Mouse (Mus musculus): ENCODE results near the gene Gm9918.
"Not testable (repeated sequence)": the region's sequence is repeated elsewhere in the genome, so short reads cannot be mapped to it uniquely, and the experiment has no call there.

Gm9918 gene

DNA sequence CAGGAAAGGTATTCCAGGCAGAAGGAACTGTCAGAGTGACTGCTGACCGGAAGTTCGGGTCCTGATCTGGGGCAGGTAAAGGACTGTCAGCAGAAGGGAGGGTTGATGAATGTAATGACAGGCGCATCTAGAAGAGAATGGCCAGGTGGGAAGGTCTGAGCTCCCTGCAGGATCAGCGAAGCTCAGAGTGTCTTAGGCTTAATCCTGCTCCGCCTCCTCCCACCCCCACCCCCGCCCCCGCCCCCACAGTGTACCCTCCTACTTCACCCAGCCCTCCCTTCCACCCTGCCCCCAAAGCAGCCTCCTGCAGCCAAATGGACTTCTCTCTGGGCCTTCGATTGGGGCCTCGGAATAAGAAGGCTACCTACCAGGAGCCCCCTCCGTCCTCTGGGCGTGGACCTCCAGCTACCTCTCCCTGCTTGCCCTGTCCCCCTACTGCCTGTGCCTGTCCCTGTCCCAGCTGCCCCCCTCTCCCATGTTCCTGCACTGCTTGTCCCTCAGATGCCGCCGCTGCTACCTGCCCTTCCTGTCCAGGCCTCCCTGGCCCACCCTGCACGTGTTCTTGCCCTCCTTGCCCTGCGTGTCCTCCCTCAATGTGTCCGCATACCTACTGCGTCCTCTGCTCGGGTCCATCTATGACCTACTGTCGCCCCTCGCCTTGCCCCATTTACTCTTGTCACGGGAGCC, at the start of gene Gm9918:
Gene Gm9918 (plus strand): TSS at position 290 of the 687 bp plus-strand sequence.
- DNase-seq: no peak

DNA sequence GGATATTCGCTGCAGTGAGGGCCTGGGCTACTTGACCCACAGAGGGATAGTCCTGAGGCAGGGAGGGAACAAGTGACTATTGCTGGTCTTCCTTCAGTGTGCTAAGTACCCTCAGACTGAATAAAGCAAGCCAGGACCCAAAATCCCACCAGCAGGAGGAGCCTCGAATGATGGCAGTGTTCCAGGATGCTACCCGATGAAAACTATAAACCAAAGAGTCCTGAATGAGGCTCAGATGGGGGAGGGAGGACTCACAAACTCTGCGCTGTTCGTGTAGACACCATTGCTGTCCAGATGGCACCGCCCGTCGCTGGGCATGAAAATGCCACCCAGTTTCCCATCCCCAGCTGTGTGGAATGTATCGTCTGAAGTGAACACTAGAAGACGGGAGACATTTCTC, 48.0 kb upstream of the Gm9918 start:
- DNase-seq: peak; percentile 53

DNA sequence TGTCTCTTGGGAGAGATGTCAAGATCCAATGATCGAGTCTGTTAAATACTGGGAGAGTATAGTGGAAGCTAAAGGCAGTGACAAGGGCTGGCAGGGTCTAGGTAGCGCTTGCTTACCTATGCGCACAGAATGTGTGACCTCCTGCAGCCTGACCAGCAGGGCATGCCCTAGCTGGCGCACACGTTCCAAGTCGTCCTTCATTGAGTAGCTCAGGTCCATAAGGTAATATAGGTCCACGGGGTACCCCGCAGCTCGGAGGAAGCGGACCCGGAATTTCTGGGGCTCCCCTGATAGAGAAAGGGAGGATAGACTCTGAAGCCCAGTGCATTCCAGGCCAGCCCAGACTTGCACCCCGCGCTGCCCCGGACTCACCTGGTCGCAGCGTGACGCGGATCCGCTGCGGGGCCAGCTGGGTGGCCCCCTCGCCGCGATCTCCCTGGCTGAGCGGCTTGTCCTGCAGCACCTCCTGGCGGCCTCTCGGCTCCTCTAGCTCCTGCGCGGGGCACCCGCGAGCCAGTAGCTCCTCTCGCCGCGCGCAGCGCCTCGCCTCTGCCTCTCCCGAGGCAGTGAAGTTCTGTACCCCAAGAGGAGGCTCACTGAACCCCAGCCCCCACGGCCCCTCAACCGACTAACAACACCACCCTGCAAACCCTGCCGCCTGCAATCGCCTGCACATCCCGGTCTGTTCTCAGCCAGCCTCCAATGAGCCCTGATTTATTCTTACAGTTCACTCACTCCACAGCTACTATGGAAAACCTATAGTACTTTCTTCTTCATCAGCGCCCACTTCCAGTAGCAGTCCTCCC, 46.0 kb upstream of the Gm9918 start:
- DNase-seq: peak; percentile 85

DNA sequence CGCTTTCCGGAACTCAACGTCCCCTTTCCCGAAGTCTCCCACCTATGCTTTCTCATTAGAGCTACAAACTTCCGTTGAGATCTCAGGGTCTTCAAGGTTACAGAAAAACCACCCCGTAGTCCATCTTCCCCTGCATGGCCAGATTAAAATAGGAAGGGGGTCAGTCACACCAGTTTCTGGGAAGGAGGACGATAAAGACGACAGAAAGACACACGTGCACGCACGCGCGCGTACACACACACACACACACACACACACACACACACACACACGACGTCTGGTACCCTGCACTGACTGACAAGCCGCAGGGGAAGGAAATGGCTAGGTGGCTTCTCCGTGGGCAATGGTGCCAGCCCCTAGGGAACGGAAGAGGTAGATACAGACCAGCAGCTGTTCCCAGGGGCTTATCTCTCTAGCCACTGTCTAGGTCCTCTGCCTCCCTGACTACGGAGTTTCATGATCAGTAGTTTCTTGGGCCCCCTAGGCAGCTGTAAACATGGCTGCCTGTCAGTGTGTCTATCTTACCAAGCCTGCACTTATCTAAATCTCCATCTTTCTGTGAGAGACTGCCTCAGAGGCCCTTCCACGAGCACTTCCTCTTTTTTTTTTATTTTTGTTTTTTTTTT, 45.3 kb upstream of the Gm9918 start:
- no peak for DNase-seq

DNA sequence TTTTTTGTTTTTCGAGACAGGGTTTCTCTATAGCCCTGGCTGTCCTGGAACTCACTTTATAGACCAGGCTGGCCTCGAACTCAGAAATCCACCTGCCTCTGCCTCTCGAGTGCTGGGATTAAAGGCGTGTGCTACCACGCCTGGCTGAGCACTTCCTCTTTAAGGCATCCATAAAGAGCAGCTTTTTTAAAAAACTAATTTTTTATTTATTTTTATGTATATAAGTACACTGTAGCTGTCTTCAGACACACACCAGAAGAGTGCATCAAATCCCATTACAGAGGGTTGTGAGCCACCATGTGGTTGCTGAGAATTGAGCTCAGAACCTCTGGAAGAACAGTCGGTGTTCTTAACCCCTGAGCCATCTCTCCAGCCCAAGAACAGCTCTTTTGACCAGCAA, 44.7 kb upstream of the Gm9918 start:
- DNase-seq: not testable (repeated sequence)

DNA sequence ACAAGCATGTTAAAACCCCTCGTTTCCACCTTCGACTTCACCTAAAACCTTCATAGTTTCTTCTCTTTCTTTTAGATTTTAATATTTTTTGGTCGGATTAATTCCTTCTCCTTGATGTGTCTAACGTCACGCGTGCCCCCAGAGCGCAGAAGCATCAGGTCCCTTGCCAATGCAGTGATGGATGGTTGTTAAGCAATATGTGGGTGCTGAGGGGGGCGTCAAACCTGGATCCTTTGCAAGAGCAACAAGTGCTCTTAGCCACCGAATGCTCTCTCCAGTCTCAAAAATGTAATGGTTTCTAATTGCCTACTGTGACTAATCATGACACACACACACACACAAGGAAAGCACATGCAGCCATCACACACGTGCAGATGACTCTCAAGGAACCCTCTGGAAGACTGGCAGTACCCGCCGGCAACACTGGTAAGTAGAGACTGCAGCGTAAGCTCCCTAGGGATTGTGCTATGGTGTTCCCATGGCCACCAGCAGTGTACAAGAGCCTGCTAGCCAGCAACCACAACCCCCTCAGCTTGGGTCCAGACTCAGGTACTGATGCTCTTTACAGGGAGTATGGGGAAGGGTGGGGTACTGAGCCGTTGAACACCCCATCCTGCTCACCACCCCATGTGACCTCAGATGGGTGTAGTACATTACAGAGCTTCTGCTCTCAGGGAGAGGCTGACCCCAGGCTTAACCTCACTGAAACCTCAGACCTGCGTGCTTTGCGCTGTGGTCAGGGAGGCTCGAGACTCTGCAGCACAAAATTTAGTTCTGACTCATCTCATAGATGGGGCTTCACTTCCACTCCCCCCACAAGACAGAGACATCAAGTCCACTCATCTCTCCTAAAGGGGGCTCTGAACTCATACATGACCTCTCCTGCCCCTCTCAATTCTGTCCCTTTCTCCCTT, 39.7 kb upstream of the Gm9918 start:
- DNase-seq: no peak

DNA sequence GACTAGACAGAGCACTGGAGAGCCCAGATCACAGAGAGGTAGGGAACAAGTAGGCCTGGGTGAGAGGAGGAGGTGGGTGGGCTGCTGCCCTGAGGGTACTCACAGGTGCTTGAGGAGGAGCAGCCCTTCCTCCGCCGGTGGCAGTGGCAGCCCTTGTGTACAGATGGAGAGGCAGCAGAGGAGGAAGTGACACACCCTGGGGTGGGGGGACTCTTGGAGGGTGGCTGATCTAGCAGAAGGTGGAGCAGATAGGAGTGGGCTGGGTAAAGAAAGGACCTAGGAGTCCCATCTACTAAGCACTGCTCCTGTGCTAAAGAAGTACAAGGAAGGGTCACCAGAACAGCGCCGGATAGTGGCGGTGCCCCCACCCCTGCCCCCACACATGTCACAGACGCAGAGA, 38.6 kb upstream of the Gm9918 start, which contains the start of gene Itgb7:
Gene Itgb7 (minus strand): TSS at position 197 of the 400 bp plus-strand sequence.
- no peak for DNase-seq

DNA sequence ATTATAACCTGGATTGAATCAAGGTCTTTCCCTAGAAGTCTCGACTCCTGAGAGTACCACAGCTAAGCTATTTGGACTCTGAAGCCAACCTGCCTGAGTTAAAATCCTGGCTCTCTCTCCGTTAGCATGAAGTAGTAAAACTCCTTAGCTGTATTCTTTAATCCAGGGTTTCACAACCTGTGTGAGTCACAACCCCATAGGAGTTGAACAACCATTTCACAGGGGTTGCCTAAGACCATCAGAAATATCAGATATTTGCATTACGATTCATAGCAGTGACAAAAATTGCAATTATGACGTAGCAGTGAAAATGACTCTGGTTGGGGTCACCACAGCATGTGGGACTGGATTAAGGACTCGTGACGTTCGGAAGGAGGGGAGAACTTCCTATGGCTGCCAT, 37.6 kb upstream of the Gm9918 start:
- no peak for DNase-seq

DNA sequence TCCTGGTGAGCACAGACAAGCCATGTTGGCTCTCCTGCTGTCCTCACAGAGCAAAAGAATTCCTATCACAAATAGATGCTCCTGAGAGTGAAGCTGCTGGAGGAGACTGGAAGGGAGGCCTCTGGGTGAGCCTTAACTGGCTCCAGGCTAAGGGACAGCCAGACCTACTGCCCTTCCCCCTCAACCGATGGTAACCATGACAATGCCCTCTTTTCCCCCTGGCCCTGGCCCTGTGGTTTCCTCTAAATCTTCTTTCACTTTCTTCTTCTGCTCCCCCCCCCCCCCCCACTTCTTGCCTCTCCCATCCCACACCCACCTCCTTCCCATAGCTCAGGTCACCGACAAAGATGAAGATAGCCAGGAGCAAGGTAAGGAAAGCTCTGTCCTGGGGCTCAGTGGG, 36.5 kb upstream of the Gm9918 start:
- no peak for DNase-seq

DNA sequence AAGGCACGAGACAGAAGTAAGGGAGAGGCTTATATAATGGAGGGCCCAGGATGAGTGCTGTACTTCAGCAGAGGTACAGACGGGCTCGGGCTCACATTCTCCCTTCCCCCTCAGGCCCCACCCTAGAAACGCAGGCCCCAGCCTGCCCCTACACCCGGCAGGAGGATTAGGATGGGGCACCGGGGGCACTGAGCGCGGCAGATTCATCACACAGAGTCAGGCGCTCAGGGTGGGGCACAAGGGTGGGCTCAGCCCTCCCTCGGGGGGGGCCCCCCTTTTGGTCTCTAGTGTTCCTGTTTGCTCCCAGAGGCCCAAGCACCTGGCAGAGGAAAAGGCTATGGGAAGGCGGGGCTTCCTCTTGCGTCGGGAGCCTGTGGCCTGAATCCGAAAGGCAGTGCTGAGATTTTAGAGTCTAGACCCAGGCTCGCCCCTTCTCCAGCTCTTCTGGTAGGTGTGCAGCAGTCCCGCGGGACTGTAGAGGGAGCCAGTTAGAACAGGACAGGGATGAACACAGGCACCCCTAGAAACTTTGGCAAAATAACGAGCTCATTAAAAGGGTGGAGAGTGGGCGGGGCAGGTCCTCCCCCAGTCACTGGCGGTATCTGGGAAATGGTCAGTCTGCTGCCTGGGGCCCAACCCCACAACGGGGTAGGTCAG, 34.9 kb upstream of the Gm9918 start:
- no peak for DNase-seq

DNA sequence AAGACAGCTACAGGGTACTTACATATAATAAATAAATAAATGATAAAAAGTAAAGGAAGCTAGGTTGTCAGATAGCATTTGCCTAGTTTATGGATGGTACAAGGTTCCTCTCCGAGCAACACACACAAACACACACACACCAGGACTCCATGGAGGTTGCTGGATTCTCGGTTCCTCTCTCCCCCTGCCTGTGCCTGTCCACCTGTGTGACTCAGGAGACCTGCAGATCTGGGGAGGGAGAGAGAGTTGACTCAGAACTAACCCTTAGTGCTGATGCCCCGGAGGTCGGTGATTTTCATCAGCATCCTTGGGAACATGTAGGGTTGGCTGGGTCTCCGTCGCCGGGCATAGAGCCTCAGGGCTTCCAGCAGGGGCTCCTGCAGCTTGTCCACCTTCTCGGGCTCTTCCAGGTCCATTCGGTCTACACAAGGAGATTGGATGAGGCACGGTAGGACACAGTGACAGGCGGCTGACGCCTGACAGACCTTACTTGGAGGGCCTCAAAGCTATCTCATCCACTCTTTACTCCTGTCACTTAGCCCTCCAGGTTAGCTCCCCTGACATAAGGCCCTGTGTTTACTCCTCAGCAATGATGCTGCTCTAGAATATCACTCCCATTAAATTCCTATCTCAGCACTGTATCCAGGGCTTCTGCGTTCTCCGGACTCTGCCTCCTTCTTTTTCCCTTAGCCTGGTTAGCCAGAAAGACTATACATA, 31.7 kb upstream of the Gm9918 start:
- no peak for DNase-seq

DNA sequence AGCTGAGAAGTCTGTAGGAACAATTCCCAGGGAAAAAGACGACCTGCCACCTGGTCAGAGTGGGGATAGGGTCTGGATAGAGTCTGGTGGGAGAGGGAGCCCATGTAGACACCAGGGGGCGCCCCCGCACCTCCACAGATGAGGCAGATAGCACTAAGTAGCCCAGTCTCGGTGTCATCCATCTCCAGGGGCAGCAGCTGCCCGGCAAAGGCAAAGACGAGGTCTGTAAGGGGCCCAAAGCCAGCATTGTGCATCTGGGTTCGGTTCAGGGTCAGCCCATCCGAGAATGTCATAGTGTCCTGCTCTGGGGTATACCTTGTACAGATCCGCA, 31.1 kb upstream of the Gm9918 start:
- peak; percentile 84 for DNase-seq

DNA sequence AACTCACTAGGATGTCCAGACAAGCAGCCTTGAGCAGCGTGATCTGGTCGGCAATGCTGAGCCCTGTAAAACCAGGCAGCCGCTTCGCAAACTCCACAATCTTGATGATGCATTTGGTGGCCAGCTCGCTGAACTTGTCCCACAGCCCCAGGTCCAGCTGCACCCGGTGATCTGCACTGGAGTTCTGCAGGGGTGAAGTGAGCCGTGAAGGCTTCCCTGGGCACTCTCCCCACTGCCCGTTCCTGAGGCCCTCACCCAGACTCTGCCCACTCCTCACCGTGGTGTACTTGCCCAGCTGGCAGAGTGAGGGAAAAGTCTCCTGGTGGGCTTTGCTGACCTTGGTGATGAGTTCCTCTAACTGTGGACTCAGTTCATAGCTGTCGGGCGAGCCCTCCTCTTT, 30.5 kb upstream of the Gm9918 start:
- DNase-seq: no peak

DNA sequence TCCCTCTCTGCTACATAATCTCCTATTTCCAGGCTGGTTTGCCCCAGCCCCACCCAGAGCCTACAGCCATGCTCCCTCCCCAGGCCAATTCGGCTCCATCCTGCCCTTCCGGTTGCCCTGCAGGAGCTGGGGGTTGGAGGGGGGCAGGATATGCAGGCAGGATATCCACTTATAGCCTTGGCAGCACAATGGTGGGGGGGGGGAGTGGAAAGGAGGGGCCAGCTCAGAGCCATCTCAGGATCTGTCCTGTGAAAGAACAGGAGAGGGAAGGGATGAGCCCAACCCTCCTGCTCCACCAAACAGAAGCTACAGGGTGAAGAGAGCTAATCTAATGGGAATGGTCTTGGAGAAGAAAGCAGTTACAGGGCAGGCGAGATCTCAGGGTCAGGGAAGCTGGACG, 29.8 kb upstream of the Gm9918 start:
- no peak for DNase-seq

DNA sequence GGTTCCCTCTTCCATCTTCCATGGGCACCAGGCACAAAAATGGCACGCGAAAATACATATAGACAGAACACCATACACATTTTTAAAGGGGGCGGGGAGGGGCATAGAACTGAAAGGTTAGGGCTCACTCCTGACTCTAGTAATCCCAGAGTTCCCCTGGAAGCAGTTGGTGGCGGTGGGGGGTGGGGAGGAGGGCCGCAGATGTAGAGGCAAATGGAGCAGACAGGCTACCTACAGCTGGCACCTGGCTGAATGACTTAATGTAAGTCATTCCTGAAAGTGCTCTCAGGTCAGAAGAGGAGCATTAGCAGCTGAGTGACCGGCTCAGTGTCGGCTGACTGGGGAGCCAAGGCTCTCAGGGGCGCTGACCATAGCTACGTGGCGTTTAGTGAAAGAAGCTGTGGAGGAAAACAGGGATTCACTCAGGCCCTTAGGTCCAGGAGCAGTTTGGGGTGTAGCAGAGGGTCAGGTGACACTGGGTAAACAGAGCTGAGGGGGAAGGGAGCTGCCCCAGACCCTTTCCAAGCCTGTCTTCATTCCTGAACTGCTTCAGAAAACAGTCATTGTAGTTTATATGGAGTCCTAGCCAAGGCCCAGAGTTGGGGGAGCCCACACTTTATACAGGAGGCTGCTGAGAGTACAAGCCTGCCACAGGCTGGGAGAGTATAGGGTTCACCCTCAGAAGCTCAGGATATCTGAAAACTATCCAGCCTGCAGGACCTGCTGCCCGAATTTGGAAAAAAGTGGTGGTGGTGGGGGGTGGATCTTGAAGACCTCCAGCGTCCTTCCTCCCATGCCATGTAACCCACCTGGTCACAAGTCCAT, 27.7 kb upstream of the Gm9918 start:
- no peak for DNase-seq

DNA sequence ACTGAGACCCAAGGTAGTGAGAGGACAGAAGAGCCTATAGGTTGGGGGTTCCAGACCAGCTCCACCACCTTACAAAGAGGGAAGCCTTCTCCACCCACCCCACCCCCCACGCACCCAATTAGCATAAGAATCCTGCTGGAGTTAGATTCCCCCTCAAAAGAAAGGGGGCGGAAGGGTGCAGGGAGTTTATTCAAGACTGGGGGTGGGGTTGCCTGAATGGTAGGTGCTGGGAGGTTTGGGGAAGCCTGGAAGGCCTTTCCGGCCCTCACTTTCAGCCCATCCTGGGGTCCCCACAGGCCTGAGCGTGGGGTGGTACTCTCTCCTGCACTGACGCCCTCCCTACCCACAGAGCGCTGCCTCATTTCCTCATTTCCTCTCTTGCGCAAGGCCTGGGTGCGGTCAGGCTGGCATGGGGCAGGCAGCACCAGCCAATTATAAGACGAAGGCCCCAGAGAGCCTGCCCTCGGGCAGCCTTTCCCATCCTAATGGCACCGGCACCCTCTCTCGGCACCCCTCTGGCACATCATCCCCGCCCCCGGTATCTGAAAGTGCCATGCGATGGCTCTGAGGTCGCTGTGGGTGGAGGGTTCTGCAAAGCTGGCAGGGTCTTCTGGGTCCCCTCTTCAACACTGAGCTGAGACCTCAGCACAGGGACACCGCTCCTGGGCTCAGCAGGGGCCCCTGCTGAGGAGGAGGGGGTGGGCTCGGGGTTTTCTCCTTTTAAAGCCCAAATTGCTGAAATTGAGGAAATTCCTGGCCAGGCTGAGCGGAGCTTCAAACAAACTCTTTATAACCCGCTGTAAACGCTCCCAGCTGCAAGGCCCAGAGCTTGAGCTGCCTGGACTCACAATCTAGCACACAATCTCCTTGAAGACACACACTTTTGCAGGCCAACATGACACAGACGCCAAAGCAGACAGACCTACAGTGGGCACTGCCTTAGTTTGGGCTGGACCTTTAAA, 26.9 kb upstream of the Gm9918 start:
- DNase-seq: no peak

DNA sequence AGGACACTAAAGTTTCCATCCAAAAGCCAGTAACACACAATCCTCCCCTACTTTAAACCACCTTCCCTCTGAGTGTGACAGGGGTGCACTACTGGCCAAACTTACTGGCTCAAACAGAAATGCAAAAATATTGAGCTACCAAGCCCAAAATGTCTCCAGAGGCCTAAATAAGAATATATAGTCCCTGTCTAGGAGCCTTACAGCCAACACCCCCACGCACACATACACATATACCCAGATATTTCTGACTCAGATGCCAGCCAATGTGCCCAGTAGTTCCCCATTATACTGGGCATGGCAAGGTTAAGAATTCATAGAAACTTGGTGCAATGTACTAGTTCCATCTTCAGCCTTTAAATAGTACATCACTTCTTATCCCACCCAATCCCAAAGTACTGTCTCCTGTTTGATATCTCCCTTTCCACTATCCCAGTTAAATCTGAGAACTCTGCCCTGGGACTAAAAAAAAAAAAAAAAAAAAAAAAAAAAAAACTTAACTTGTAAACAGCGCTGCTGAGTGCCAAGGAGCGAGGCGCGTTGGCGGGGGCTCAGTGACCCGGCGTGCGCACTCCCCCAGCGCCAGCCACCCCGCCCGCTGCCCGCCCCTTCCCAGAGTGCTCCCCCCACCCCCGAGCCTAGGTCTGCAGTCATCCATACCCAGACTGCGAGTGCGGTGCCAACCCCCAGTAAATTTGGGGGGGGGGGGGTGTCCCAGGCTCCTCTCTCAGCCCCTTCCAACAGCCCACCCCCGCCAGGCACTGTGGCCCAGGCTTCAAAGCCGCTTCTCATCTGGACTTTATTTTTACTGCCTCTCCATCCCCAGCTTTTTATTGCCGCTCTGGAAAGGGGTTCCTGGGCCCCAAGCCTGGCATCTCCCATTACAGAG, 25.8 kb upstream of the Gm9918 start:
- DNase-seq: no peak

DNA sequence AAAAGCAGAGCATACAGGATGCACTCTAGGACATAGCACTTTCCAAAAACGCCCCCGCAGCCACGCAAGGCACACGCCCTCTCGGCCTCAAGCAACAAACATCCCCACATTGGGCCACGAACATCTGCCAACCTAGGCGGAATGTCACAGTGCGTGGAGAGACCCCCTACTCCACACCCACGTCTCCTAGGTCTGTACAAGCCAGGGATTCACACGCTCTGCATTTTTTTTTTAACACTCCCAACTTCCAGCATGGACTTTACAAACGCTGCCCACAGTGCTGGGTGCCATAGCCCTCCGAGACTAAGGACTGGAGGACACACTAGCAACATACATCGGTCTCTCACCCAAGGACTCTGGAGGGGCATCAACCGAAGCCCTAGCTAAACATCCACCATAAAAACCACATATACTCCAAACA, 24.9 kb upstream of the Gm9918 start:
- no peak for DNase-seq
